Mouse (Mus musculus) cerebral cortex, adult 2 months (tissue): ENCODE measurements around the gene Cela1.

ENCODE experiments used
- WGBS: fragments of 180-500 bp; shearing (Covaris S2); methylation state at CpG from one replicate; pipeline ENCODE4 v1.1.7; 2018; 5-methylcytosine and 5-hydroxymethylcytosine counted together

Cela1 gene

DNA sequence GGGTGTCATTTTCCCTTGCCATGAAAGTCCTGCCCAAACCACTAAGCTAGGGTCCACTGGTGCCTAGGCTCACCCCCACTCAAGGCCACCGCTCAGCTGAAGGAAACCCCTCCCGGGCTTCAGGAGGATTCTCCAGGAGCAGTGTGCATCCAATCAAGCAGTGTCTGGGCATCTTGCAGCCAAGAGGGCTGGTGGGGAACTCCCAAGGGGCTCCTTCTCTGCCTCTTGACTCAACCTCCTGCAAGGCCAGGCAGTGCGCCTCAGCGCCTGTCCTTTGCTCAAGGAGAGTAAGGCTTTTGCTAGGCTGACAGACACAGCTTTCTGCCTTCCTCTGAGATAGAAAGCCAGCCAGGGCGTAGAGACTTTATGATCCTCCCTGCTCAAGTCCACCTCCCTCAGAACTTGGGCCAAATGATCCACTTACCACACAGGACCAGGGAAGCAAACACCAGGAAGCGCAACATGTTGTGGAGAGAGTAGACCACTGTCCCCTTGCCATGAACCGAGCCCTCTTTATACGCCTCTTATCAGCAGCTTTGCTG, at the start of gene Cela1:
TSS of gene Cela1 (minus strand) at position 492 of the 542 bp plus-strand sequence.
- 80% methylated on average over 8 of the region's 8 CpGs for WGBS

GRCm38 (mm10) chr15:100735953-100736300, 48.2 kb upstream of the Cela1 start:
- 89% methylated on average over 9 of the region's 9 CpGs for WGBS

DNA sequence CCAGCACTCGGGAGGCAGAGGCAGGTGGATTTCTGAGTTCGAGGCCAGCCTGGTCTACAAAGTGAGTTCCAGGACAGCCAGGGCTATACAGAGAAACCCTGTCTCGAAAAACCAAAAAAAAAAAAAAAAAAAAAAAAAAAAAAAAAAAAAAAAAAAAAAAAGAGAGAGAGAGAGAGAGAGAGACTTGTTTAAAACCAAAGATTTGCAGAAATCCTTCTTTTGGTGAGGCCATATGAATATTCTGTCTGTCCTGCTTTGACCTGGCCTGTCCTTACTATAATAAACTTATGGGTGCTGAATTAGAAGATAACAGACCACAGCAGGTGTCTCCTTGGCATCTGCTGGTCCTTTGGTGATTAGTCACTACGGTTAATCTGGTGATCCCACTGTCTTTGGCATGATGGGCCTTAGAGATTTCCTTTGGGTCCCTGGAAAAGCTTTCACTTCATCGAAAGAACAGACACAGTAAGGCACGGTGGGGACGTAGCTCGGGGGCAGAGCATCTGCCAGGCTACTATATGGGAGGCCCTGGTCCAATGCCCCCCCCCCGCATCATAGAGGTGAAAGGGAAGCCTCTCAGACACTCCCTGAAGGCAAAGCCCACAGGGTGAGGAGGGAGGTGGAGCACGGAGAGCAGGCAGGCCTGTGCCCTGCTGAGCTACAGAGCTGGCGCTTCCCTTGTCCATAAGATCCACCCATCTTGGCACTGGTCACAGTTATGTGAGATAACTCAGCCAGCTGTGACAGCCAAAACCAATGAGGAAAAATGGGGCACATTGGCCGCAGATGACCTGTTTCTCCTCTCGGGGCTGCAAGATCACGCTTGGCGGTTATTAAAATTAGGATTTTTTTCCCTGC, 47.6 kb upstream of the Cela1 start:
- 88% methylated on average over 14 of the region's 15 CpGs for WGBS

DNA sequence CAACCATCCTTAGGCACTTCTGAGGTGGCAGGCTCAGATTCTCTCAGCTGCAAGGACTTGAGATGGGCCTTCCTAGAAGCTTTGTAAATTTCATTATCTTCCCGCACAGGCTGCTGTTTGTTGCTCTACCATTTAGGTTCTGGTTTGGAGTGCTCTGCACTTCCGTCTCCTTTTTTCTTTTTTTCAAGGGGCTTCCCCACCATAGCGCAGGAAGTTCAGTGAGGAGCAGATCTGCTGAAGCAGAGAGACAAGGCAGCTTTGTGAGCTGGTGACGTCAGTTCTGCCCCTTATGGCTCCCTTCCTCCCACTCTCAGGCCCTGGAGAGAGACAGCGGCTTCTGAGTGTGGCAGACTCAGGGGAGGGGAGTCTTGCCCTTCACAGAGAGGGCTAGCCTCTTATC, 44.9 kb upstream of the Cela1 start:
- WGBS, result 52% methylated on average over 5 of the region's 5 CpGs

DNA sequence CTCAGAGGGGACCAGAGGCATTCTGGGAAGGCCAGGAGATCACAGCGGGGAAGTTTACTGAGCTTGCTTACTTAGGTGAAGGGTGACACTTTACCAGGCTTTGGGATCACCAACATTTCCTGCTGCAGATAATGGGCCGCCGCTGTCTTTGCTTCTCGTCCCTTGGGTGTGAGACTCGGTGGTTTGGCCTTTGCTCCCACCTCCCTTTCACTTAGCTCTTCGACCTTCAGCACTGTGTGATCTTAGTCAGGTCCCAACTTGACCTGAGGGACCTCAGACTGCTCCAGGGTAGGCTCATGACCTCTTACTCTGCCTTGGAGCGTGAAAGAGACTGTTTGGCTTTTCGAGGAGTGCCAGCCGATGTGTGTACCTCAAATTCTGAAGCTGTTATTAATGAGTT, 43.4 kb upstream of the Cela1 start:
- 88% methylated on average over 9 of the region's 9 CpGs for WGBS

DNA sequence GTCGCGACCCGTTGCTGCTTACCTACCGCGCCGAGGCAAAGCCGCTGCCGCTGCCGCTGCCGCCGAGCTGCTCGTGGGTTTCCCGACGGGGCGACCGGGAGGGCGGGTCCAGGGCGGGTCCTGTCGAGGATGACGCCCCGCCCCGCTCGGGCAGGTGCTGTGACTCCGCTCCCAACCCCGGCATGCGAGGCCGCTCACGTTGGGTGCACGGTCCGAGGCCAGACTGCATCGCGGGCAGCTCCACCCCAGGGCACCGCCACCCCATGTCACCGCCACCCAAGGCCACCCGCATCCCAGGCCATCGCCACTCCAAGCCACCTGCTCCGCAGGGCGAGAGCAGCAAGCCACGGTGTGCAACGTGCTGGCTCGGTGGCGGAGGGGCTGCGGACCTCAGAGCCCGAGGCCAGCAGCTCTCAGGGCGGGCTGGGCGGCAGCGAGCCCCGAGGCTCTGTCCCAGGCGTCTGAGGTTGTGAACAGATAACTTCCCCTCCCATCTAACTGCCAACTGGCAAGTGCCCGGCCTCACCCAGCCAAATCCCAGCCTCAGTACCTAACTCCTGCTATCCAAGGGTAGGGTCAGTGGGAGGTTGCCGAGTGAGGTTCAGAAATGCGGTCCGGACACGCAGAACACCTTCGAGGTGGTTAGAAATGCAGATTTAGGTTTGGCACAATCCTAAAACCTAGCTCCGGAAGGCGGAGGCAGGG, 41.7 kb upstream of the Cela1 start, which contains the start of gene Galnt6:
TSS of gene Galnt6 (minus strand) at position 96 of the 705 bp plus-strand sequence.
- WGBS, result 11% methylated on average over 54 of the region's 57 CpGs

GRCm38 (mm10) chr15:100728586-100728985, 40.9 kb upstream of the Cela1 start:
- 45% methylated on average over 9 of the region's 9 CpGs for WGBS

DNA sequence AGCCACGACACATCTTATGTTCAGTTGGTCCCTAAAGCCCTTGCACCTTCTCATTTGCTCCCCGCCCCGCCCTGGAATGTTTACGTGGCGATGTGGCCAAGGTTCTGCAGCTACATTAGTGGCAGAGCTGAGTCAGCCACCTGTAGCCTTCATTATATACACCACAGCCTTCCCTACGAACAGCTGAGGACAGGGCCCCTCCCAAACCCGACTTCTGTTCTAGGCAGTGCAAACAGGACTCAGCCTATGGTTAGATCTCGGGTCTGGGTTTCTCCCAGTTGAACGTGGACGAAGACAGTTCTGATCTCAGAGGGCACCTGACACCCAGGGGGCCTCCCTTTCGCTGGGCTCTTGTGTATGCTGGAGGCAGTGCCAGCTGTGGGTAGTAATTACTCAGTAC, 40.1 kb upstream of the Cela1 start:
- WGBS, result 82% methylated on average over 11 of the region's 11 CpGs

GRCm38 (mm10) chr15:100726721-100727120, 39.0 kb upstream of the Cela1 start:
- 80% methylated on average over 11 of the region's 11 CpGs for WGBS

DNA sequence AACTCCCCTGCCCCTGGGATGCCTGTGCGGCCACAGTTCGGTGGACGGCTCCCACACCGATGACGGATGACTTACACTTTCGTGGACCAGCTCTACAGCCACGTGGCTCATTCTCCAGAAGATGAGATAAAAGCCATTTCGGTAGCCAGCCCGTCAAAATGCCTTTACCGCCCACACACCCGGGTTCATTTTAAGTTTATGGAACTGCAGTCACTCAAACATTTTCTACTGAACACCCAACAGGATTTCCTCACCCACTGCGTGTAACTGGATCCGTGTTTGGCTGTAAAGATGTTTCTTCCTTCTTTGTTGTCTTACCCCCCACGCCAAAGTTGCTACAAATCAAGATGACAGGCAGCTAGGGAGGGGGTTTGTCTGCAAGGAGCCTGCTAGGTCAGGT, 35.8 kb upstream of the Cela1 start:
- WGBS, result 52% methylated on average over 14 of the region's 14 CpGs

- 82% methylated on average over 6 of the region's 6 CpGs for WGBS
Measured at GRCm38 (mm10) chr15:100722564-100722963, 34.8 kb upstream of the Cela1 start.

GRCm38 (mm10) chr15:100722026-100722425, 34.3 kb upstream of the Cela1 start:
- WGBS, result 77% methylated on average over 4 of the region's 4 CpGs

DNA sequence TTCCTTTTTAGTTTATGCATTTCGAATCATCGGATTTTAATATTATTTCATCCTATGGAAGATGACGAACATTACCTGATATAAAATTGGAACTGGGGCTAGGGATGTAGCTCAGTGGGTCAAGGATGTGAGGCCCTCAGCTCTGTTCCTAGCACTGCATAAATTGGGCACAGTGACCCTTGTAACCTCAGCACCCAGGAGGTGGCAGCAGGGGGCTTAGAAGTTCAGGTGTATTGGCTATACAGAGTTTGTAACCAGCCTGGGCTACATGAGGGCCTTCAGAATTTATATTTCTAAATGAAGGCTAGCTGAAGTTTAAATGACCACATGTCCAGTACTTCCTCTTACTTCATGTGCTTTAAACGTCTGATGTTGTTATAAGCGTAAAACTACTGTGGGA, 33.7 kb upstream of the Cela1 start:
- WGBS, result 91% methylated on average over 5 of the region's 5 CpGs

DNA sequence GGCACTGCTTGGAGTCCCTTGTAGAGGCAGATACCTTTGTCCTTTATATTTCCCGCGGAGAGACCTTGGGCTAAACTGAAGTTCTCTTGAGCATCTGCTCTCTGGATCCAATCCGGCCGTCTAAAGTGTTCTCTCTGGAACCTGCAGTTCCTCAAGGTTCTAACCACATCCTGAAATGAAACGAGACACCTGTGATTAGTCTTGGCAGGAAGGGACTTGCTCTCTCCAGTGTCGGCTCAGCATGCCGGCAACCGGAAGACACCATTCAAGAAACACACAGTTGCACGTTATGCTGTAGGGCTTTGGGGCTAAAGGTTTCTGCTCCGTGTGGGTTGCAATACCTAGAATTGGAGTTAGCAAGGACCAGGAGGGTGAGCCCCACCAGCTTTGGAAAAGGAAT, 32.3 kb upstream of the Cela1 start:
- WGBS, result 89% methylated on average over 10 of the region's 10 CpGs

GRCm38 (mm10) chr15:100719217-100719616, 31.5 kb upstream of the Cela1 start:
- 98% methylated on average over 5 of the region's 5 CpGs for WGBS

DNA sequence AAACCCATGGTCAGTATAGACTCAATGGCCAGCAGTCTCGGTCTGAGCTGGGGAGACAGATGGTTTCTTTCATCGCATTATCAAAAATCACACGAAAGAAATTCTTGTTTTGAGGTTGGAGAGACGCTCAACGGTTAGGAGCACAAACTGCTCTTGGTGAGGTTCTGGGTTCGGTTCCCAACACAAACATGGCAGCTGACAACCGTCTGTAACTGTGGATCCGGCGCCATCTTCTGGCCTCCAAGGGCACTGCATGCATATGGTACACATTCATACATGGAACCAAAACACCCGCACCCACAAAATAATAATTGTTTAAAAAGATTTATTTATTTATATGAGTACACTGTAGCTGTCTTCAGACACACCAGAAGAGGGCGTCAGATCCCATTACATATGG, 30.9 kb upstream of the Cela1 start:
- WGBS, result 84% methylated on average over 11 of the region's 11 CpGs

GRCm38 (mm10) chr15:100717933-100718332, 30.2 kb upstream of the Cela1 start:
- 86% methylated on average over 6 of the region's 6 CpGs for WGBS

DNA sequence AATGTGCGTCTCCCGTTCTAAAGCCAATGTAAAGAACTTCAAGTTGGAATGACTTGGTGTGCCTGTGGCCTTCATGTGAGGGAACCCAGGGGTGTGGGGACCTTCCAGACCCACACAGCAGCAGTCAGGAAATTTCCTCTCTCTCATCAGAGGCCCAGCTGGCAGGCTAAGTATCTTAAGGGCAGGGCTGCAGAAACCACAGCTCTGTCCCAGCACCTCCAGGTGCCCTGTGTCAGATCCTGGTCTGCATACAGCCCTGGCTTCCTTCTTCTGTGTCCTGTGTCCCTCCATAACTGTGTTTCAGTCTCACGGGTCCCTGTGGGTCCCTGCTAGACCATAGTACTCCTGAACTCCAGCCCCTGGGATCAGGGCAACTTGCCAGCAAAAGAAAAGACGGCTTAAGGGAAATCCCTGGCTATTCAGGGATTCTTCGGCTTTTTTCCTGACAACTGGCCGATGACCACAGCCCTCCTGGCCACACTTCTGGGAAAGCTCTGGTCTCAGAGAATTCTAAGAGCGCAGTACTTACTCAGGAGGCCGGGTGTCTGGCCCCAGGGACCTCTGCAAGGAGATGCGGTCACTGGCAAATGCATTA, 27.8 kb upstream of the Cela1 start:
- WGBS, result 70% methylated on average over 9 of the region's 9 CpGs

DNA sequence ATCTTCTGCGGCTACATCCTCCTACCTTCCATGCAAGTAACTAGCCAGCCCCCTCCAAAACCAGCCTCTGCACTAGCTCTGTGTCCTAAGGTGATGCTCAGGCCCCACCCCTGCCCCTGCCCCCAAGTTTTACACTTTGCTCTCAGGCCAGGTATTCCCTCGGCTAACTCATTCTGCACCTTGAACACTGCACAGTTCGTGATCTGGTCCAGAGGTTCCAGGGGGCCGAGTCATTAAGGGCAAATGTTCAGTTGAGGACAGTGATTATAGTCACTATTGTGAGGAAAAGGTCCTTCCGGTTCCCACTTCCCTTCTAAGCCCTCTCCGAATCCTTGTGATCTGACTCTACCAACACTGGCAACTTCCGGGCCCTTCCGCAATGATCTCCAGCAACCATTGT, 26.7 kb upstream of the Cela1 start:
- 85% methylated on average over 8 of the region's 8 CpGs for WGBS

DNA sequence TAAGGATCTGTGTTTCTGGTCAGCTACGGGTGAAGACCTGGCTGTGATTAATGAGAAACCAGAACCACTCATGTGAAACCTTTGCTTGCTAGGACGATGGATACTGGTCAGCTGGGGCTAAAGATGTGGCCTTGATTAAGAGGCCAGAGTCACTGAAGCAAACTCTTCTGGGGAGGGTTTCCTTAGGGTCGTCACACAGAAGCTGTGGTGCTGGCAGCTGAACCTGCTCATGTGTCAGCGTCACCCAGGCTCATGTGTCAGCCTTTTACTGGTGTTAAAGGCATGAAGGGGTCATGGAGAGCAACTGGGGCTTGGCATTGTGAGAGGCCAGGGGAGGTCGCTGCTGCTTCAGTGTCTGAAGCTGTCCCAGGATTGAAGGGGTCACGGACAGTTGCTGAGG, 23.1 kb upstream of the Cela1 start:
- 88% methylated on average over 6 of the region's 6 CpGs for WGBS

DNA sequence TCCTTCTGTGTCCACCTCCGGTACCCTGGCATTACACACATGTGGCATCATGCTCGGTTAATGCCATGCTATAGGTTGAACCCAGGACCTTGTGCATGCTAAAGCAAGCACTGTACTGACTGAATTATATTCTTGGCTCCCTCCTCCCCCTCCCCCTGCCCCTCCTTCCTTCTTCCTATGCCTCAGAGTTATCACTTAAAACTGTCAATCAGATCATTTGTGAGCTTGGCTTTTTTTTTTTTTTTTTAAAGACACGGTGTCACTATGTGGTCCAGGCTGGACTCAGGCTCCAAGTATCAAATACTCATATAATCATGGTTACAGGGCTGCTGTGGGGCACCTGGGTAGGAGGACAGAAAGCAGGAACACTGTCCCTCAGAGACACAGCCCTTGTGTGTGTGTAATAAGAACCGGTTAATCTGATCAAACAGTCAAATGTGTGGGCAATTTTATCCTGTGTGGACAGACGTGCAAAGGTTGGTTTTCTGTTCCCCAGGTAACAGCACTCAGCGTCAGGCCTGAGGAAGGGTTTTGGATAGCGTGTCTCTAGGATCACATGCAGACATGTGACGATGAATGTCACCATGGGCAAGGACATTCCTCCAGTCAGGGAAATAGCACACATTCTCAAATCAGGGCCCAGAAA, 20.8 kb upstream of the Cela1 start:
- 88% methylated on average over 8 of the region's 8 CpGs for WGBS

DNA sequence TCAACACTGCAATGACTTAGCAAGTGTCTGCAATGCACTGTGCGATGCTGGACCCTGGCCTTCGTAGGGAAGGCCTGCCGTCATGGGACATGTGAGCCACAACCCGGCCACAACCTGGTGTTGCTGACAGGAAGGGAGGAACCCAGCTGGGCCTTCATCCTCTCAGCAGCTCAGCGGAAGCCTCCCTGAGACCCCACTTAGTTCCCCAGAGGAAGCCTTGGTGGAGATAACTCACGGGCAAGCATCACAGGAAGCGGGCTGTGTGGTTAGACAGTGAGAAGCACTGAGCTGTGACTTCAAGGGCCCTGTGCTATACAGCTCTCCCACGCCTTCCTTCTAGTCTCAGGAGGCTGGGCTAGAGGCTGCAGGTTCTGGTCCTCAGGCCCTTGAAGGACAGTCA, 18.5 kb upstream of the Cela1 start:
- 80% methylated on average over 8 of the region's 8 CpGs for WGBS
